Mouse (Mus musculus): Measurements from ENCODE around the gene Dnajc11. TPM values are rescaled to one million over a fixed set of nuclear protein-coding genes. Genes with fewer than 3 reads are reported as not detected.

Gene Dnajc11
- polyA plus RNA-seq, 1 experiment from 2014 or later = 45.5 TPM

- Histone ChIP-seq H3K4me2 (peak overlapping the region; percentile 100), H3K4me1 (replicated peaks) (peaks cover 70% of the 10 kb centered on the region), H3K27me3 (peaks cover 27% of the 10 kb centered on the region), H3K27ac (replicated peaks) (peak overlapping the region; percentile 86), H3K9me3 (replicated peaks) (no peaks in the 10 kb centered on the region), H3K36me3 (replicated peaks) (peaks cover 26% of the 10 kb centered on the region), H3K4me3 (replicated peaks) (peak overlapping the region; percentile 81), H3K9ac (peak overlapping the region; percentile 73)
- ATAC-seq (ENCODE audit: insufficient read depth) = peak; percentile 65
- WGBS (ENCODE audit: insufficient replicate concordance) = 2% methylated on average over 10 of the region's 10 CpGs
Observed at GRCm38 (mm10) chr4:152010091-152010706, 76.7 kb downstream of the Dnajc11 start.

GRCm38 (mm10) chr4:152010707-152011134 lies 77.2 kb downstream of the Dnajc11 start:
- Histone ChIP-seq H3K27ac (replicated peaks) (peak overlapping the region; percentile 86), H3K4me3 (replicated peaks) (peak overlapping the region; percentile 81), H3K9me3 (replicated peaks) (no peaks in the 10 kb centered on the region), H3K36me3 (replicated peaks) (peaks cover 31% of the 10 kb centered on the region), H3K4me2 (peak overlapping the region; percentile 100), H3K27me3 (peaks cover 27% of the 10 kb centered on the region), H3K9ac (peak overlapping the region; percentile 73), H3K4me1 (replicated peaks) (peaks cover 70% of the 10 kb centered on the region)
- peak; percentile 41 for ATAC-seq (ENCODE audit: insufficient read depth)
- 6% methylated on average over 13 of the region's 13 CpGs for WGBS (ENCODE audit: insufficient replicate concordance)

GRCm38 (mm10) chr4:152011171-152011760 lies 77.8 kb downstream of the Dnajc11 start:
- Histone ChIP-seq H3K27ac (replicated peaks) (peak overlapping the region; percentile 86), H3K27me3 (peaks cover 25% of the 10 kb centered on the region), H3K4me3 (replicated peaks) (peak overlapping the region; percentile 81), H3K9me3 (replicated peaks) (no peaks in the 10 kb centered on the region), H3K9ac (peak overlapping the region; percentile 73), H3K4me1 (replicated peaks) (peaks cover 70% of the 10 kb centered on the region), H3K4me2 (peak overlapping the region; percentile 100), H3K36me3 (replicated peaks) (peaks cover 36% of the 10 kb centered on the region)
- ATAC-seq (ENCODE audit: insufficient read depth) = peak; percentile 11
- WGBS (ENCODE audit: insufficient replicate concordance) = 56% methylated on average over 8 of the region's 8 CpGs

GRCm38 (mm10) chr4:152012109-152012508 lies 78.6 kb downstream of the Dnajc11 start:
- Histone ChIP-seq H3K9me3 (replicated peaks) (no peaks in the 10 kb centered on the region), H3K9ac (no peak overlapping the region), H3K36me3 (replicated peaks) (peaks cover 41% of the 10 kb centered on the region), H3K27ac (replicated peaks) (0 out of 2 replicates have a peak overlapping the region, but pooled peaks have one; percentile 3), H3K27me3 (peaks cover 17% of the 10 kb centered on the region), H3K4me3 (replicated peaks) (no peak overlapping the region), H3K4me2 (no peak overlapping the region), H3K4me1 (replicated peaks) (peaks cover 65% of the 10 kb centered on the region)
- ATAC-seq (ENCODE audit: insufficient read depth) = no peak
- WGBS (ENCODE audit: insufficient replicate concordance) = 93% methylated on average over 16 of the region's 16 CpGs

- Histone ChIP-seq H3K27me3 (peaks cover 6% of the 10 kb centered on the region), H3K4me3 (replicated peaks) (no peak overlapping the region), H3K9ac (no peak overlapping the region), H3K9me3 (replicated peaks) (no peaks in the 10 kb centered on the region), H3K36me3 (replicated peaks) (peaks cover 41% of the 10 kb centered on the region), H3K4me1 (replicated peaks) (peaks cover 54% of the 10 kb centered on the region), H3K4me2 (no peak overlapping the region), H3K27ac (replicated peaks) (no peak overlapping the region)
- ATAC-seq (ENCODE audit: insufficient read depth) = no peak
- 72% methylated on average over 12 of the region's 12 CpGs for WGBS (ENCODE audit: insufficient replicate concordance)
Observed at GRCm38 (mm10) chr4:152013036-152013813, 79.7 kb downstream of the Dnajc11 start.

GRCm38 (mm10) chr4:152019073-152019472 lies 85.6 kb downstream of the Dnajc11 start:
- Histone ChIP-seq H3K4me1 (replicated peaks) (0 out of 2 replicates have a peak, but pooled peaks cover 9% of the 10 kb centered on the region), H3K4me3 (replicated peaks) (no peak overlapping the region), H3K9me3 (replicated peaks) (no peaks in the 10 kb centered on the region), H3K9ac (no peak overlapping the region), H3K27me3 (no peaks in the 10 kb centered on the region), H3K4me2 (no peak overlapping the region), H3K36me3 (replicated peaks) (peaks cover 74% of the 10 kb centered on the region), H3K27ac (replicated peaks) (no peak overlapping the region)
- 68% methylated on average over 6 of the region's 6 CpGs for WGBS (ENCODE audit: insufficient replicate concordance)
- no peak for ATAC-seq (ENCODE audit: insufficient read depth)

- Histone ChIP-seq H3K4me1 (replicated peaks) (peaks cover 19% of the 10 kb centered on the region), H3K27ac (replicated peaks) (no peak overlapping the region), H3K9me3 (replicated peaks) (no peaks in the 10 kb centered on the region), H3K4me3 (replicated peaks) (no peak overlapping the region), H3K36me3 (replicated peaks) (peaks cover 64% of the 10 kb centered on the region), H3K9ac (no peak overlapping the region), H3K27me3 (no peaks in the 10 kb centered on the region), H3K4me2 (no peak overlapping the region)
- WGBS (ENCODE audit: insufficient replicate concordance) = 84% methylated on average over 21 of the region's 21 CpGs
- no peak for ATAC-seq (ENCODE audit: insufficient read depth)
Observed at GRCm38 (mm10) chr4:152020024-152020423, 86.5 kb downstream of the Dnajc11 start.

GRCm38 (mm10) chr4:152021568-152022097 lies 88.1 kb downstream of the Dnajc11 start:
- Histone ChIP-seq H3K9me3 (replicated peaks) (no peaks in the 10 kb centered on the region), H3K27me3 (no peaks in the 10 kb centered on the region), H3K27ac (replicated peaks) (no peak overlapping the region), H3K4me1 (replicated peaks) (peaks cover 35% of the 10 kb centered on the region), H3K36me3 (replicated peaks) (peaks cover 53% of the 10 kb centered on the region), H3K4me3 (replicated peaks) (no peak overlapping the region), H3K4me2 (no peak overlapping the region), H3K9ac (no peak overlapping the region)
- 72% methylated on average over 12 of the region's 12 CpGs for WGBS (ENCODE audit: insufficient replicate concordance)
- no peak for ATAC-seq (ENCODE audit: insufficient read depth)

GRCm38 (mm10) chr4:152022506-152022905 lies 89.0 kb downstream of the Dnajc11 start:
- H3K4me1 ChIP-seq (replicated peaks) = peaks cover 40% of the 10 kb centered on the region
- no peaks in the 10 kb centered on the region for H3K27me3 ChIP-seq
- no peak overlapping the region for H3K27ac ChIP-seq (replicated peaks)
- 80% methylated on average over 8 of the region's 8 CpGs for WGBS (ENCODE audit: insufficient replicate concordance)
- no peak overlapping the region for H3K4me3 ChIP-seq (replicated peaks)
- ATAC-seq (ENCODE audit: insufficient read depth) = no peak
- H3K4me2 ChIP-seq = no peak overlapping the region
- H3K36me3 ChIP-seq (replicated peaks) = peaks cover 52% of the 10 kb centered on the region
- H3K9me3 ChIP-seq (replicated peaks) = no peaks in the 10 kb centered on the region
- H3K9ac ChIP-seq = no peak overlapping the region

- Histone ChIP-seq H3K4me1 (replicated peaks) (peaks cover 53% of the 10 kb centered on the region), H3K9ac (0 out of 2 replicates have a peak overlapping the region, but pooled peaks have one; percentile 84), H3K27ac (replicated peaks) (no peak overlapping the region), H3K9me3 (replicated peaks) (no peaks in the 10 kb centered on the region), H3K27me3 (no peaks in the 10 kb centered on the region), H3K4me3 (replicated peaks) (no peak overlapping the region), H3K4me2 (0 out of 2 replicates have a peak overlapping the region, but pooled peaks have one; percentile 92), H3K36me3 (replicated peaks) (peaks cover 44% of the 10 kb centered on the region)
- ATAC-seq (ENCODE audit: insufficient read depth) = no peak
- WGBS (ENCODE audit: insufficient replicate concordance) = 87% methylated on average over 11 of the region's 11 CpGs
Observed at GRCm38 (mm10) chr4:152024525-152024924, 91.0 kb downstream of the Dnajc11 start.

Measured in liver, embryonic 15.5 days (tissue).